Mouse (Mus musculus) CH12.LX (cell line): ENCODE data around the gene Trir. TPM values are rescaled to one million over a fixed set of nuclear protein-coding genes. Genes with fewer than 3 reads are reported as not detected.

Source experiments
- DNase-seq: peaks from one replicate; pipeline ENCODE4 v3.0.0-alpha.2; 2013; ENCODE audit errors: extremely low read depth
- H3K27ac ChIP-seq: 2 replicates; pipeline ENCODE4 v1.5.1; 2012; ENCODE audit warnings: low read depth, mild to moderate bottlenecking, control low read depth, moderate library complexity; ENCODE audit not compliant: insufficient read depth
- H3K27me3 ChIP-seq: replicated peaks from 2 replicates; pipeline ENCODE3; 2012; ENCODE audit warnings: inconsistent platforms
- H3K36me3 ChIP-seq, 2 experiments: replicated peaks in 1 of 2; 2 replicates each; pipeline versions ENCODE3 to v1.6.1; 2012; ENCODE audit warnings: inconsistent platforms in 1 of 2, low read length in 1 of 2, mild to moderate bottlenecking in 1 of 2, mixed read lengths in 1 of 2, moderate library complexity in 1 of 2; ENCODE audit not compliant: control insufficient read depth in 1 of 2, insufficient read depth in 1 of 2
- H3K4me1 ChIP-seq, 2 experiments: 2 replicates each; pipeline ENCODE4 v1.6.1; 2012; ENCODE audit warnings: inconsistent platforms in 1 of 2, moderate library complexity in 1 of 2; ENCODE audit not compliant: insufficient read depth in 2 of 2, control insufficient read depth in 1 of 2
- H3K4me2 ChIP-seq: 2 replicates; pipeline ENCODE4 v1.6.1; 2012; ENCODE audit warnings: low read depth, mild to moderate bottlenecking, control low read depth; ENCODE audit not compliant: poor library complexity, insufficient read depth, severe bottlenecking
- H3K4me3 ChIP-seq, 3 experiments: fragments of 150-350 bp in 1 of 3; sonication (generic) in 1 of 3; replicated peaks in 1 of 3; 2 replicates each; pipeline versions ENCODE3 to v1.5.1; 2011 to 2012; ENCODE audit warnings: low read depth in 2 of 3, low read length in 2 of 3, mild to moderate bottlenecking in 2 of 3, moderate library complexity in 2 of 3, control low read depth in 1 of 3, improper control_type of control experiment in 1 of 3, inconsistent platforms in 1 of 3, mixed read lengths in 1 of 3; ENCODE audit not compliant: poor library complexity in 1 of 3
- H3K79me2 ChIP-seq: replicated peaks from 2 replicates; pipeline ENCODE4 v1.6.1; 2012; ENCODE audit warnings: mild to moderate bottlenecking, moderate library complexity; ENCODE audit not compliant: control insufficient read depth, poor library complexity, insufficient read depth, severe bottlenecking; ENCODE audit errors: extremely low read depth
- H3K9ac ChIP-seq: 2 replicates; pipeline ENCODE4 v1.6.1; 2012; ENCODE audit warnings: low read depth, mild to moderate bottlenecking, control low read depth, moderate library complexity; ENCODE audit not compliant: insufficient read depth
- H3K9me3 ChIP-seq: replicated peaks from 2 replicates; pipeline ENCODE3; 2012; ENCODE audit warnings: low read length, inconsistent platforms, mixed read lengths
- CHD1 ChIP-seq: IDR thresholded peaks from 2 replicates; pipeline ENCODE4 v1.6.1; 2012; ENCODE audit warnings: low read depth, low read length, improper control_type of control experiment, inconsistent platforms
- CHD2 ChIP-seq: IDR thresholded peaks from 2 replicates; pipeline ENCODE4 v1.6.1; 2011; ENCODE audit warnings: low read length, improper control_type of control experiment
- CTCF ChIP-seq, 2 experiments: IDR thresholded peaks in 1 of 2; conservative IDR thresholded peaks in 1 of 2; 2 replicates each; pipeline ENCODE4 v1.5.1; 2011 to 2012; ENCODE audit warnings: low read depth in 2 of 2, low read length in 2 of 2, improper control_type of control experiment in 1 of 2, inconsistent platforms in 1 of 2, mild to moderate bottlenecking in 1 of 2, moderate library complexity in 1 of 2
- E2F4 ChIP-seq: IDR thresholded peaks from 2 replicates; pipeline ENCODE4 v1.6.1; 2011; ENCODE audit warnings: low read depth, low read length, improper control_type of control experiment; ENCODE audit not compliant: insufficient replicate concordance
- ELF1 ChIP-seq: IDR thresholded peaks from 2 replicates; pipeline ENCODE4 v1.6.1; 2014; ENCODE audit warnings: low read depth, mild to moderate bottlenecking, inconsistent platforms, low read length, improper control_type of control experiment
- EP300 ChIP-seq: IDR thresholded peaks from 2 replicates; pipeline ENCODE4 v1.6.1; 2011; ENCODE audit warnings: low read length, improper control_type of control experiment
- GABPA ChIP-seq: IDR thresholded peaks from 2 replicates; pipeline ENCODE4 v1.6.1; 2012; ENCODE audit warnings: low read depth, low read length, improper control_type of control experiment, inconsistent platforms; ENCODE audit not compliant: insufficient replicate concordance
- IRF4 ChIP-seq: IDR thresholded peaks from 2 replicates; pipeline ENCODE4 v1.6.1; 2014; ENCODE audit warnings: low read depth, mild to moderate bottlenecking, inconsistent platforms, low read length, improper control_type of control experiment
- JUND ChIP-seq: conservative IDR thresholded peaks from 2 replicates; pipeline ENCODE4 v1.6.1; 2011; ENCODE audit warnings: low read depth, low read length, improper control_type of control experiment
- KAT2A ChIP-seq: IDR thresholded peaks from 2 replicates; pipeline ENCODE4 v1.6.1; 2012; ENCODE audit warnings: low read length, improper control_type of control experiment, inconsistent platforms; ENCODE audit not compliant: insufficient replicate concordance
- MAFK ChIP-seq: IDR thresholded peaks from 2 replicates; pipeline ENCODE4 v1.6.1; 2011; ENCODE audit warnings: low read length, improper control_type of control experiment; ENCODE audit not compliant: insufficient replicate concordance
- MAX ChIP-seq: IDR thresholded peaks from 2 replicates; pipeline ENCODE4 v1.6.1; 2011; ENCODE audit warnings: low read length, improper control_type of control experiment
- MAZ ChIP-seq: IDR thresholded peaks from 2 replicates; pipeline ENCODE4 v1.6.1; 2012; ENCODE audit warnings: low read depth, mild to moderate bottlenecking, inconsistent platforms, low read length, improper control_type of control experiment, moderate library complexity
- MEF2A ChIP-seq: IDR thresholded peaks from 2 replicates; pipeline ENCODE4 v1.6.1; 2014; ENCODE audit warnings: low read depth, mild to moderate bottlenecking, inconsistent platforms, low read length, improper control_type of control experiment, borderline replicate concordance
- MXI1 ChIP-seq: IDR thresholded peaks from 2 replicates; pipeline ENCODE4 v1.6.1; 2011; ENCODE audit warnings: mild to moderate bottlenecking, low read depth, low read length, improper control_type of control experiment
- MYC ChIP-seq: IDR thresholded peaks from 2 replicates; pipeline ENCODE4 v1.6.1; 2011; ENCODE audit warnings: low read depth, mild to moderate bottlenecking, improper control_type of control experiment, low read length
- NELFE ChIP-seq: IDR thresholded peaks from 2 replicates; pipeline ENCODE4 v1.6.1; 2011; ENCODE audit warnings: low read depth, low read length, improper control_type of control experiment
- NRF1 ChIP-seq: IDR thresholded peaks from 2 replicates; pipeline ENCODE4 v1.6.1; 2014; ENCODE audit warnings: low read depth, mild to moderate bottlenecking, inconsistent platforms, low read length, improper control_type of control experiment, moderate library complexity
- POLR2A ChIP-seq: IDR thresholded peaks from 2 replicates; pipeline ENCODE4 v1.6.1; 2011; ENCODE audit warnings: low read depth, mild to moderate bottlenecking, improper control_type of control experiment, low read length
- POLR2AphosphoS2 ChIP-seq: IDR thresholded peaks from 2 replicates; pipeline ENCODE4 v1.6.1; 2011; ENCODE audit warnings: low read depth, low read length, improper control_type of control experiment
- RAD21 ChIP-seq: IDR thresholded peaks from 2 replicates; pipeline ENCODE4 v1.6.1; 2011; ENCODE audit warnings: low read depth, mild to moderate bottlenecking, low read length, improper control_type of control experiment, moderate library complexity
- RCOR1 ChIP-seq: conservative IDR thresholded peaks from 2 replicates; pipeline ENCODE4 v1.6.1; 2012; ENCODE audit warnings: low read depth, mild to moderate bottlenecking, inconsistent platforms, low read length, improper control_type of control experiment
- SMC3 ChIP-seq: IDR thresholded peaks from 2 replicates; pipeline ENCODE4 v1.6.1; 2011; ENCODE audit warnings: low read depth, low read length, improper control_type of control experiment
- UBTF ChIP-seq: IDR thresholded peaks from 2 replicates; pipeline ENCODE4 v1.6.1; 2012; ENCODE audit warnings: low read depth, mild to moderate bottlenecking, inconsistent platforms, low read length, improper control_type of control experiment, moderate library complexity
- USF1 ChIP-seq: IDR thresholded peaks from 2 replicates; pipeline ENCODE4 v1.6.1; 2014; ENCODE audit warnings: low read depth, mild to moderate bottlenecking, inconsistent platforms, low read length, improper control_type of control experiment
- USF2 ChIP-seq: conservative IDR thresholded peaks from 2 replicates; pipeline ENCODE4 v1.6.1; 2011; ENCODE audit warnings: low read depth, low read length, improper control_type of control experiment
- ZC3H11A ChIP-seq: IDR thresholded peaks from 2 replicates; pipeline ENCODE4 v1.6.1; 2012; ENCODE audit warnings: low read depth, mild to moderate bottlenecking, inconsistent platforms, low read length, improper control_type of control experiment
- ZMIZ1 ChIP-seq: IDR thresholded peaks from 2 replicates; pipeline ENCODE4 v1.6.1; 2012; ENCODE audit warnings: low read depth, mild to moderate bottlenecking, inconsistent platforms, low read length, improper control_type of control experiment
- ZNF384 ChIP-seq: IDR thresholded peaks from 2 replicates; pipeline ENCODE4 v1.6.1; 2012; ENCODE audit warnings: low read depth, low read length, improper control_type of control experiment, inconsistent platforms
- dilution Hi-C: fragments of 300-500 bp; cut with MboI; formaldehyde crosslinking; loops from 2 replicates; pipeline ENCODE4 v1.14.3; 2020; ENCODE audit warnings: low sequenced_read_pairs; ENCODE audit not compliant: extremely low pct_unique_long_range_greater_than_20kb, extremely low pct_ligation_motif_present
- in situ Hi-C: fragments of 300-500 bp; cut with MboI; formaldehyde crosslinking; loops from 3 replicates; pipeline ENCODE4 v1.14.3; 2019; ENCODE audit warnings: low sequenced_read_pairs, low pct_ligation_motif_present, low pct_unique_long_range_greater_than_20kb, mixed read lengths
- polyA plus RNA-seq: library from polyadenylated mRNA; unstranded; fragments of >175 nt; gene quantifications from 2 replicates; pipeline ENCODE4 v1.2.1, GENCODE M21; 2012; ENCODE audit warnings: low read depth; ENCODE audit not compliant: insufficient read length
- total RNA-seq, 2 experiments: library from RNA; depleted of rRNA; stranded (reverse); fragments of 300-350 nt in 1 of 2; fragments of >200 nt in 1 of 2; gene quantifications; 2 replicates each; pipeline ENCODE4 v1.2.3; 2012 to 2014

Gene Trir
- total and polyA plus RNA-seq, 3 experiments, result 151 to 209 (median 185) TPM

DNA sequence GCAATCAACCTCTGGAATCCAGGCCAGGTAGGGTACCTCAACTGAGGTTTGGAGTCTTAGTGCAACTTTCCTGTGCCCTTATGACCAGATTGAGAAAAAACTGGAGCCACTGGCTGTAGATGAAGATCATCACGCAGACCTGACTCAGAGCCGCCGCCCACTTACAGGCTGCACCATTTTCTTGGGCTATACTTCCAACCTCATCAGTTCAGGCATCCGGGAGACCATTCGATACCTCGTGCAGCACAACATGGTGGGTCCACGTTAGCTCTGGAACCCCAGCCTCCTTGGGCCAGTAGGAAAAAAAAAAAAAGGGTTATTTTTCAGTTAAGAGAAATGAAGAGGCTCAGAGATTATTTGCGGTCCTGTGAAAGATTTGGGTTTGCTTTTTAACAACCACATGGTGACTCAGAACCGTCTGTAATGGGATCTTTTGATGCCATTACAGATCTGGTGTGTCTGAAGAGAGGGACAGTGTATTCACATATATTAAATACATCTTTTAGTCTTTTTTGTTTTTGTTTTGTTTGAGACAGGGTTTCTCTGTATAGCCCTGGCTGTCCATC, 45.8 kb downstream of the Trir start:
- Histone ChIP-seq H3K36me3 (peaks cover 44 to 60% of the 10 kb centered on the region in 2 experiments), H3K4me3 (peak overlapping the region; percentile 92 to 99 (median 98)), H3K27ac (no peak overlapping the region; the same call in 1 of the 2 replicates), H3K27me3 (no peaks in the 10 kb centered on the region), H3K4me1 (peaks cover 6 to 27% of the 10 kb centered on the region in 2 experiments), H3K4me2 (peak overlapping the region; percentile 76), H3K9me3 (no peaks in the 10 kb centered on the region), H3K79me2 (peaks cover 17% of the 10 kb centered on the region), H3K9ac (peak overlapping the region; percentile 99)
- dilution Hi-C loops, result no loop called here
- DNase-seq, result peak; percentile 47
- in situ Hi-C loops, result loop anchor here (5.0 kb wide), 1 partner anchor 100 kb away; no protein-coding TSS in a partner anchor
- TF ChIP-seq USF1, result no peak
- no peak for TF ChIP-seq ZNF384
- no peak for TF ChIP-seq E2F4
- TF ChIP-seq MAX, result peak; percentile 74; the same call in 1 of the 2 replicates
- TF ChIP-seq IRF4, result no peak
- TF ChIP-seq POLR2AphosphoS2, result no peak; the same call in 1 of the 2 replicates
- TF ChIP-seq MYC, result peak; percentile 92
- no peak for TF ChIP-seq CHD2
- no peak for TF ChIP-seq SMC3
- no peak for TF ChIP-seq UBTF
- TF ChIP-seq MXI1, result no peak
- 0 out of 2 replicates have a peak, but pooled peaks have one; percentile 52 for TF ChIP-seq CHD1
- no peak for TF ChIP-seq ELF1
- TF ChIP-seq GABPA, result no peak
- no peak for TF ChIP-seq MAFK

GRCm38 (mm10) chr8:85073041-85073612, 46.5 kb downstream of the Trir start:
- in situ Hi-C loops, result loop anchor here (5.0 kb wide), 1 partner anchor 99 kb away; no protein-coding TSS in a partner anchor
- H3K9ac ChIP-seq, result peak overlapping the region; percentile 99; the same call in 1 of the 2 replicates
- no peak for TF ChIP-seq JUND
- no peak for TF ChIP-seq MAFK
- TF ChIP-seq NRF1, result no peak
- no peak for TF ChIP-seq CHD2
- no peak for TF ChIP-seq ZC3H11A
- no peak for TF ChIP-seq USF2
- no peak for TF ChIP-seq KAT2A
- no peak for TF ChIP-seq MAZ
- TF ChIP-seq ELF1, result no peak
- TF ChIP-seq RCOR1, result no peak
- no peak for TF ChIP-seq POLR2A
- no peak for TF ChIP-seq ZMIZ1
- no peak for TF ChIP-seq MYC
- no peak for TF ChIP-seq RAD21
- no peak for TF ChIP-seq EP300
- TF ChIP-seq MAX, result no peak
- TF ChIP-seq CTCF (conservative IDR thresholded peaks at IDR 0.05 in 1 of 2, IDR thresholded peaks at IDR 0.05 in 1 of 2; ENCODE audit: low read depth in 2 of 2, low read length in 2 of 2), result no peak
- no peak for TF ChIP-seq NELFE
- TF ChIP-seq MEF2A, result no peak
- no peak for TF ChIP-seq USF1
- dilution Hi-C loops, result no loop called here
- H3K4me3 ChIP-seq, result peak overlapping the region in 2 of 3 experiments; percentile 41 to 92
- peak overlapping the region; percentile 76; the same call in 1 of the 2 replicates for H3K4me2 ChIP-seq
- peaks cover 44 to 59% of the 10 kb centered on the region in 2 experiments for H3K36me3 ChIP-seq
- no peaks in the 10 kb centered on the region for H3K27me3 ChIP-seq
- H3K9me3 ChIP-seq, result no peaks in the 10 kb centered on the region
- H3K4me1 ChIP-seq, result peaks cover 6 to 27% of the 10 kb centered on the region in 2 experiments
- peaks cover 17% of the 10 kb centered on the region for H3K79me2 ChIP-seq
- H3K27ac ChIP-seq, result no peak overlapping the region
- no peak for DNase-seq
